Mouse (Mus musculus): ENCODE data around the gene Paqr3. TPM values are rescaled to one million over a fixed set of nuclear protein-coding genes. Genes with fewer than 3 reads are reported as not detected.

The Paqr3 gene
- 0.88 TPM for polyA plus RNA-seq (2014; fragmentation: Illumina TruSeq; extraction: RNeasy Lipid Tissue Mini Kit (QIAGEN cat#74804); ENCODE audit: low read depth, low replicate concordance)

DNA sequence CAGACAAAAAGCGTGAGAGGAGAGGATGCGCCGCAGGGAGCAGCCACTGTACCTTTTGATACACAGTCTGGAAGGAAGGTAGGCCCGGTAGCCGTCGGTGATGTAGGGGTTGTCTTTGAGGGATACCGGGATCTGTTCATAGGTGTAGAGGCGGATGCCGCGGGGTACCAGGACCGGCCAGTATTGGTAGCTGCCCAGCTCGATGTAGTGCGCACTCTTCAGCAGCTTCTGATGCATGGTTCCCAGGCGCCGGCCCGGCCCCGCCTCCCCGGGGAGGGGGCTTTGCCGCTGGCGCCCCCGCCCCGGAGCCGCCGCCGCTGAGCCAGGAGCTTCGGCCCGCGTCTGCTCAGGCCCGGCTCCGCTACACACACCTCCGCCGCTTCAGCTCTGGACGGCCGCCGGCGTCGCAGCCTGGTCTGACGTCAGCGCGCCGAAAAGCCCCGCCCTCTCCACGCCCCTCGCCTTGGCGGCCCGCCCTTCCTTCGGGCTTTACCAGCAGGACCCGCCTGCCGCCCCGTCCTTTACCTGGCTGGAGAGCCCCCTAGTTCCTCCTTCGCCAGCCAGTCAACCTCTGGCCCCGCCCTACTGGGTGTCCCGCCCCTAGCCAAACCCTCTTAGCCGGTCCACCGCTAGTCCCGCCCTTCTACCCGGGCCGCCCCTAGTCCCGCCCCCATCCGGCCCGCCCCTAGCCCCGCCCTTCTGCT, at the start of gene Paqr3:
Paqr3 (minus strand) TSS at position 390 of the 704 bp plus-strand sequence.

Other genes starting within 250 kb of the Paqr3 start
- 28.2 TPM for gene Bmp2k, start 113.9 kb downstream of the Paqr3 start, polyA plus RNA-seq (2014; fragmentation: Illumina TruSeq; extraction: RNeasy Lipid Tissue Mini Kit (QIAGEN cat#74804); ENCODE audit: low read depth, low replicate concordance)